In the genomic region with DNA sequence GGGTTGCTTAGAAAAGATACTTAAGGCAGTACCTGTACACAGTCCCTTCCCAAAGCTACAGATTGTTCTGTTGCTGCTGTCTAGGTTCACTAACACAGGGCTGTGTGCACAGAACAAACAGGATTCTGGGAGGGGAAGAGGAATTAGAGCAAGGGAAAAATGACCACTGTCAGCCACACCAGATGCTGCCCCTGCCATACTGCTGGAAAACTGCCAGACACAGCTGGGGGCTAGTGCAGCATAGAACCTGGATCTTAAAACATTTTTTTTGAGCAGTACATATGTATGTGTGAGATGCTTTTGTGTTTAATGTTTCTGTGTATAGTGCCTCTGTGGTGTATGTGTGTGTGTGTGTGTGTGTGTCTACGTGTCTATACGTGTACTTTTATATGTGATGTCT, we compare ENCODE assay signal across 15 mouse cellular contexts.
"Had no signal": no experiment of that assay in that cellular context is flagged by ENCODE, and none has a peak within 500 bp of the region (broad histone marks: within the 10 kb centered on the region; RNA-seq: fewer than 3 reads in every experiment).

No protein-coding gene starts in this region.

- H3K4me1 ChIP-seq: stomach, embryonic 15.5 days had no signal

- DNase-seq: retina, postnatal 1 day; right cerebral cortex, adult 18-20 months; right cerebral cortex, postnatal 14 days; right cerebral cortex, postnatal 25 days; right cerebral cortex, postnatal 4 days; spleen, adult 18-20 months; thymus, adult 18-20 months; thymus, adult 2 months; thymus, postnatal 14 days; thymus, postnatal 25 days; thymus, postnatal 36 days; thymus, postnatal 4 days had no signal

- H3K27me3 ChIP-seq: neural tube, embryonic 15.5 days; stomach, embryonic 15.5 days had no signal

- H3K9me3 ChIP-seq: neural tube, embryonic 15.5 days; stomach, embryonic 15.5 days had no signal

- H3K27ac ChIP-seq: neural tube, embryonic 15.5 days; stomach, embryonic 15.5 days; stomach, postnatal 0 days had no signal

- H3K4me3 ChIP-seq: neural tube, embryonic 15.5 days; stomach, embryonic 15.5 days had no signal

- H3K36me3 ChIP-seq: neural tube, embryonic 15.5 days; stomach, embryonic 15.5 days had no signal

- H3K9ac ChIP-seq: neural tube, embryonic 15.5 days; stomach, embryonic 15.5 days had no signal

- H3K4me2 ChIP-seq: neural tube, embryonic 15.5 days; stomach, embryonic 15.5 days had no signal
